Mouse (Mus musculus): ENCODE data around the gene Unc5b. TPM values are rescaled to one million over a fixed set of nuclear protein-coding genes. Genes with fewer than 3 reads are reported as not detected.

Gene Unc5b
- total RNA-seq, 2 experiments from 2014 or later: 4.1 to 6.7 TPM

GRCm38 (mm10) chr10:60821736-60822358 is 9.5 kb downstream of the Unc5b start:
- no peak for DNase-seq (ENCODE audit: low spot score in 2 of 2)

GRCm38 (mm10) chr10:60821311-60821710 is 10.1 kb downstream of the Unc5b start:
- no peak for DNase-seq (ENCODE audit: low spot score in 2 of 2)

DNA sequence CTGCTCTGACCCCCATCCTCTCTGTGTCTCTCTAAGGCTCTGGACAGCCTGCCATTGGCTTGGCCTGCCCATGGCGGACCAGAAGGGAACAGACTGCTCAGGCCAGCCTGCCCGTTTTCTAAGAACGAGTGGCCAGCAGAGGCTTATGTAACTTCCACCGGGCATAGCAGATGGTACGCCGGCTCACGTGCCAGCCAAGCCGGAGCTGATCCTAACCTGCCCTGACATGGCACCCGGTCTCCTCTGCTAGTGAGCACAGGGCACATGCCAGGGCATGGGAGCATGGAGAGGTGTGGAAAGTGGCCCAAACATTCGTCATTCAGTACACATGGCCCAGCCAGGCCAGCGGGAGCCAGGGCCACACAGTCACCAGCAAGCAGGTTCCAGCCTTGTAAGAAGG is 10.8 kb downstream of the Unc5b start:
- no peak for DNase-seq (ENCODE audit: low spot score in 2 of 2)

- DNase-seq (ENCODE audit: low spot score in 2 of 2): no peak
These were observed 11.7 kb downstream of the Unc5b start for GRCm38 (mm10) chr10:60819654-60820192.

DNA sequence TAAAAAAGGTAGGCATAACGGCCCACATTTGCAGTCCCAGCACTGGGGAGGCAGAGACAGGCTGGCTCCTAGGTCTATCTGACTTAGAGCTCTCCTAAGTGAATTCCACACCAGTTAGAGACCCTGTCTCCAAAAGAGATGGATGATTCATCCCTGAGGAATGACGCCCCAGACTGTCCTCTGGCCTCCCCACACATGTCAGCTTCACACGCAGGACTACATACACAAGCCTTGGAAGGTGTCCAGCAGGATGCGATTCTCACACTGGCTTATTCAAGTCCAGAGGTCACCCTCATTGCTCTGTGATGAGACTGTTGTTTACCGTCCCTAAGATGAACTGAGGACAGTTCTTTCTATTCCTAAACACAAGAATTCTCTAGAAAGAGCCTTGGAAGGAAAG is 12.2 kb downstream of the Unc5b start:
- DNase-seq (ENCODE audit: low spot score in 2 of 2): no peak

DNA sequence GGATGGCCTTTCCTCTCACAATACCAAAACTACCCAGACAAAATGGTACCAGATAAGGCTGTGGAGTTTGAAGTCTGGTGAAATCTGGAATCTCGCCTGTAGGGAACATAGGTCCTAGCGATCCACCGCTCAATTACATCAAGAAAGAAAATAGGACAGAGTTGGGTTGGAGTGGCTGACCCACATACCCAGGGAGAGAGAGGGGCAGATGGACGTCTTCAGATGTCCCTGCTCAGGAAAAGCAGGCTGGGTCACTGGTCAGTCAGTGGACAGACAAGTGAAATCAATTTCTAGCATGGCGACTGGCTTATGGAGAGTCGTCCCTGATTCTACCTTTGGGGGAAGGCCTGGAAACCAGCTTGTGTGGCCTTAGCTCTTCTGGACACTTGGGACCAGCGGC is 12.7 kb downstream of the Unc5b start:
- no peak for DNase-seq (ENCODE audit: low spot score in 2 of 2)

- no peak for DNase-seq (ENCODE audit: low spot score in 2 of 2)
These were observed 13.5 kb downstream of the Unc5b start for GRCm38 (mm10) chr10:60817868-60818267.

- peak; percentile 18 to 59 for DNase-seq (ENCODE audit: low spot score in 2 of 2)
These were observed 14.3 kb downstream of the Unc5b start for GRCm38 (mm10) chr10:60816872-60817648.

GRCm38 (mm10) chr10:60815855-60816254 is 15.5 kb downstream of the Unc5b start:
- DNase-seq (ENCODE audit: low spot score in 2 of 2): no peak

- no peak for DNase-seq (ENCODE audit: low spot score in 2 of 2)
These were observed 16.3 kb downstream of the Unc5b start for GRCm38 (mm10) chr10:60815059-60815458.

DNA sequence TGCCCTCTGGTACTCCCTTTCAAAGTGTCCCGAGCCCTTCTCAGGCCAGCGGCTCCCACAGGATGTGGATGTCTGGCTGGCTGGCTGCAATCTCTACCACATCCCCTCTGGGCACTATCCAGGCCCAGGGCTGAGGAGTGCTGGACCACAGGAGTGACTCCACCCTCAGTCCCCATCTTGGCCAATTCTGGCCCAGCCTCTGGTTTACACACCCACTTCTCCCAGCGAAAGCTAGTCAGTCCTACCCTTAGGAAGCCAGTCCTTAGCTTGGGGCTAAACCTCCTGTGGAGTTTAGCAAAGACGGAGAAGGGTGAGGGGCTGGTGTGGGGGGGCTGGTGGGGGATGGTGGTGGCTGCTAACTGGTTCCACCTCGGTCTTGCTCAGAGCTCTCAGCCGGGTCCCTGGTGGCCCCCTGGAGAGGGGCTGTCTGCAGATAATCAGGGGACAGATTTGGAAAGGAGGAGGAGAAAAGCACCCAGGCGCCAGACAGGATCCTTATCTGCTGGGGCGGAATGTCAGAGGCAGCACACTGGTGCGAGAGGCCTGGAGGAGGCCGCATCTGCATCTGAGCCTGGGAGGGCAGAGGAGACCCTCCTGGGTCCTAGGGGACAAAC is 16.8 kb downstream of the Unc5b start:
- DNase-seq (ENCODE audit: low spot score in 2 of 2): no peak

GRCm38 (mm10) chr10:60813606-60814005 is 17.8 kb downstream of the Unc5b start:
- no peak for DNase-seq (ENCODE audit: low spot score in 2 of 2)

- DNase-seq (ENCODE audit: low spot score in 2 of 2): no peak
These were observed 19.4 kb downstream of the Unc5b start for GRCm38 (mm10) chr10:60811792-60812525.

DNA sequence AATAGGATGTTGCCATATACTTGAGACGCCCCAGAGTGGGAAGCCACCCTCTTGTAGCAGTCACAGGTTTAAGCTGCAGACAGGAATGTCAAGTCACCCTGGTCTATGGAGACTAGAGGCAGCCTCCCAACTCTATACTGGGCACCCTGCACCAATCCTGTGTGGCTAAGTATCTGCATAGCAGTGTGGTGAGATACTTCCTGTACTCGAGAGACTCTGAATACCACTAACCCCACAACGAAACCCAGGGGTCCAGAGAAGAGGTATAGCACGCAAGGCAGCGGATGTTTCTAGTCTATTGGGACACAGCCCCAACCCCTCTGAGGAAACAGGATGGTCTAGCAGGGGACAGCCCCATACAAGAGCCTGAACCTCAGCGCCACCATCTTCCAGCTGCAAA is 22.9 kb downstream of the Unc5b start:
- no peak for DNase-seq (ENCODE audit: low spot score in 2 of 2)

- no peak for DNase-seq (ENCODE audit: low spot score in 2 of 2)
These were observed 23.7 kb downstream of the Unc5b start for GRCm38 (mm10) chr10:60807531-60808185.

- no peak for DNase-seq (ENCODE audit: low spot score in 2 of 2)
These were observed 25.2 kb downstream of the Unc5b start for GRCm38 (mm10) chr10:60806207-60806538.

GRCm38 (mm10) chr10:60805436-60806206 is 25.8 kb downstream of the Unc5b start:
- no peak for DNase-seq (ENCODE audit: low spot score in 2 of 2)

GRCm38 (mm10) chr10:60804865-60805264 is 26.5 kb downstream of the Unc5b start:
- no peak for DNase-seq (ENCODE audit: low spot score in 2 of 2)

DNA sequence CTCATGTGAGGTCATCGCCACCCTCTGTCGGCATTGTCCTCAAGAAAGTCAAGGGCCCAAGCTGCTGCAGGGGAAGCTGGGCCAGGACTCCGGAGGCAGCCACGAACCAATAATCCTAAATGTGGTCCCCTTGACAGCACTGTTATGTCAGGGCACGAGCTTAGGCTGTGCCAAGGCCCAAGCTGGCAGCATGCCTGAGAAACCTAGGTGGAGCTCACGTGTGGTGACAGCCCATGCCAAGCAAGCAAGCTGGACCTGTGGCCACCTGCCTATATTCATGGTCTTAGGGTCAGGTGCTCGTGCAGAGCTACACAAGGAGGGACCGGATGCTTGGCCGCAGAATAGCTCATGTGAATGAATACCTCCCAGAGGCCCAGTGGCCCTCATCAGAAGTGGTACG is 27.4 kb downstream of the Unc5b start:
- DNase-seq (ENCODE audit: low spot score in 2 of 2): no peak

DNA sequence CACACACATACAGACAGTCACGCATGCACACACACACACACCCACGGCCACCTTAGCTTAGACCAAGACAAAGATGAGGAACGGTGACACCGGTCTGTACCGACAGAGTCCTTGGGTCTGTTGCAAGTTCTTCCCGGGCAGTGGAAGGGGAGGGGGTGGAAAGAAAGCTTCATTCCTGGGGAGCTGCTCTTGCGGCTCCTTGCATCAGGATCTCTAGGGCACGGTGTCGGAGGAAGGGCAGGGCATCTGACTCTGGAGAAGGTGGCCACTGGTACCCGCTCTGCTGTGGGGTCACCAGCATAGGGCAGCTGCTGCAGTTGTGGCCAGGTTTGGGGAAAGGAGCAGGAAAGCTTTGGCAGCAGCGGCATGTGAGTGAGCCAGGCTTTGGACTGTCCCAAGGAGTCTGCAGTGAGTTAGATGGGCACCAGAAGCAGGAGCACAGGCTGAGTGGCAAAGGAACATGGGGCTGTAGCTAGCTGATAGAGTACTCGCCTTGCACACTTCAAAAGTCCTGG is 29.4 kb downstream of the Unc5b start:
- DNase-seq (ENCODE audit: low spot score in 2 of 2): no peak

Measured in adrenal gland, adult 18-20 months (tissue).